Mouse (Mus musculus) gastrocnemius, postnatal 14 days (tissue): ENCODE measurements at regions not wholly inside any gene's neighbourhood (a gene's known extent, or its start where the extent isn't known, plus 50 kb on each side); places are given as distances from the start of the nearest gene placed in this dataset.
"Not testable (repeated sequence)": the region's sequence is repeated elsewhere in the genome, so short reads cannot be mapped to it uniquely, and the experiment has no call there.

Experiments used
- DNase-seq: peaks from one replicate; pipeline ENCODE4 v3.0.0; 2021; ENCODE audit warnings: mixed read lengths
- intact Hi-C: fragments of 180-260 bp; cut with DNase I; formaldehyde crosslinking; loops from one replicate; pipeline ENCODE4 v1.15.1; 2025; ENCODE audit warnings: low total_unique reads

DNA sequence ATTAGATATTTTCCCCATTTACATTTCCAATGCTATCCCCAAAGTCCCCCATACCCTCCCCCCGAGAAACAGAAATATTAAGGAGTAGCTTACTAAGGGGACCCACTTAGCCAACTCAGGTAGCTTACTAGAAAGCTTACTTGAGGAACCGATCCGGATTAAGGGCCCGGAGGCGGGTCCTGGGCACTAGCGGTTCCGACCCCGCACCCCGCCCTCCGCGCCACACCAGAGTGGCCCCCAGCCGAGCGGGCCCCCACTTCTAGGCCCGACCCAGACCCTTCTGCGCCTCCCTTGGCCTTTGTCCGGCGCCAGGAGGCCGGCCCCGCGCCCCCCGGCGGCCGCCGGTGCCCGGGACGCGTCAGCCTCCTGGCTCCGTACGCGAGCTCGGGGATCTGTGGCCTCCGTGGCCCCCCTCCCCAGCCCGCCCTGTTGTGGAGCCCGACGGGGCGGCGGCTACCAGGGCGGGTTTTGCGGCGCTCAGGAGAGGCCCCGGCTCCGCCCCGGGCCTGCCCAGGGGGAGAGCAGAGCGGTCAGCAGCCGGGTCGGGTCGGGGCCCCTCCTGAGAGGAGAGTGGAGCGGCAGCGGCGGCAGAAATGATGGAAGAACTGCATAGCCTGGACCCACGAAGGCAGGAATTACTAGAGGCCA lies 106.5 kb downstream of the Zfp600 start:
- intact Hi-C loops: not testable (repeated sequence)
- DNase-seq: peak; percentile 3

DNA sequence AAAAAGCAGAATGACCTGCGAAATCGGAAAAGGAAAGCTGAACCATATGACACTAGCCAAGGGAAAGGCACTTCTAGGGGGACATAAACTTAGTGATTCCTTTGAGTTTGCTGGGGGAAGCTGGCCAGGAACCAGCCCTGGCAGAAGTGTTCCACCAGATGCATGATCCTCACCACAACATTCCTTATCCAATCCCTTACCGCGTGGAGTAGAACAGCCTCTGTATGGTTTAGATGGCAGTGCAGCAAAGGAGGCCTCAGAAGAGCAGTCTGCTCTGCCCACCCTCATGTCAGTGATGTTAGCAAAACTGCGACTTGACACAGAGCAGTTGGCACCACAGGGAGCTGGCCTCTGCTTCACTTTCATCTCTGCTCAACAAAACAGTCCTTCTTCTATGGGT lies 107.2 kb downstream of the Zfp600 start:
- intact Hi-C loops, DNase-seq: not testable (repeated sequence)

DNA sequence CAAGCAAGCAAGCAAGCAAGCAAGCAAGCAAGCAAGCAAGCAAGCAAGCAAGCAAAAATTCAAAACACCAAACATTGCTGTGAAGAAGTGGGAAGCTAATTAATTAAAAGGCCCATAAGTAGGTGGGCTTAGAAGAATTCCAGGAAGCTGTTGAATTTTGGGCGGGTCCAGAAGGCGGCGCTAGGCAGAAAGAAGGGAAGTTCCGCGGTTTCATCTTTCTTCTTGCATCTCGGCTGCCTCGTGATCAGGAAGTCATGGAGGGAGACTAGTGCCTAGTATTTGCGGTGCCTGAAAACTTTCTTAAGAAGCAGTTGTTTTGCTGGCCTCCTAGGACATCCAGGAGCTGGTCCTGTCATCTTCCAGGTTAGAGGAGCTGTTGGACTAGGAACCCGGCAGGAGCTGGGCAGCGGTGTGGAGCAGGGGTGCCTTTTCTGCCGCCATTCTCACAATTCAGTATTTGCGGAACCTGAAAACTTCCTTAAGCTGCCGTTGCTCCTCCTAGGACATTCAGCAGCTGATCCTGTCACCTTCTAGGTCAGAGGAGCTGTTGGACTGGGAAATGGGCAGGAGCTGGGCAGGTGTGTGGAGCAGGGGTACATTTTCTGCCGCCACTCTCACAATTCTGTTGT lies 113.6 kb downstream of the Zfp600 start:
- DNase-seq, intact Hi-C loops: not testable (repeated sequence)
